Mouse (Mus musculus) liver (tissue): ENCODE data around the gene Vmn1r54.
"Not testable (repeated sequence)": the region's sequence is repeated elsewhere in the genome, so short reads cannot be mapped to it uniquely, and the experiment has no call there.

Experiments
- DNase-seq: peaks from one replicate; pipeline ENCODE4 v3.0.0-alpha.2; 2020; ENCODE audit warnings: mixed read lengths

The Vmn1r54 gene

GRCm38 (mm10) chr6:90246000-90246399 lies at the start of gene Vmn1r54:
Gene Vmn1r54 (plus strand): TSS chr6:90246300.
- no peak for DNase-seq

GRCm38 (mm10) chr6:90202493-90202892 lies 43.6 kb upstream of the Vmn1r54 start, which contains the start of gene V1ra8:
Gene V1ra8 (plus strand): TSS chr6:90202793.
- not testable (repeated sequence) for DNase-seq

DNA sequence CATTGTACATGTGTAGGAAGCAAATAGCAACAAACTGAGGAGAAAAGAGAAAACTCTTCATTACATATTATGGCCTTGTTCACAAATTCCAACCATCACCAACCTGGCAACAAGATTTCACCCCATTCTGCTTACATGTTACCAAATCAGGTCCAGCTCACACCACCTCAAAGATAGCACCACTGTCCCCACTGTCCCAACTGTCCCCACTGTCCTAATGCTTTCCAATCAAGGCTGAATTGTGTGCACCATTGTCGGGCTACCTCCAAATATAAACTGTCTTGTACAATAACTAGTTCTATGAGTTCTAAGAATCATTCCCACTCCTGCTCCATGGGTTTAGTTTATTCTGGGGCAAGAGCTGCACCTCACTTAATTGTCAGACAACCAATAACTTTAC lies 21.8 kb upstream of the Vmn1r54 start, which contains the start of gene Vmn1r53:
TSS of gene Vmn1r53 (minus strand) at position 101 of the 400 bp plus-strand sequence.
- no peak for DNase-seq

GRCm38 (mm10) chr6:90232114-90232513 lies 14.0 kb upstream of the Vmn1r54 start:
- DNase-seq = not testable (repeated sequence)

- no peak for DNase-seq
These were observed 13.4 kb upstream of the Vmn1r54 start for GRCm38 (mm10) chr6:90232681-90233080.

GRCm38 (mm10) chr6:90244019-90244418 lies 2.1 kb upstream of the Vmn1r54 start:
- no peak for DNase-seq

GRCm38 (mm10) chr6:90288265-90288664 lies 42.2 kb downstream of the Vmn1r54 start:
- DNase-seq = no peak

GRCm38 (mm10) chr6:90300919-90301318 lies 54.8 kb downstream of the Vmn1r54 start, which contains the start of gene BC048671:
Gene BC048671 (plus strand): TSS chr6:90301219.
- no peak for DNase-seq

GRCm38 (mm10) chr6:90306315-90306975 lies 60.3 kb downstream of the Vmn1r54 start:
- no peak for DNase-seq

- DNase-seq = no peak
These were observed 63.0 kb downstream of the Vmn1r54 start for GRCm38 (mm10) chr6:90308839-90309778.

DNA sequence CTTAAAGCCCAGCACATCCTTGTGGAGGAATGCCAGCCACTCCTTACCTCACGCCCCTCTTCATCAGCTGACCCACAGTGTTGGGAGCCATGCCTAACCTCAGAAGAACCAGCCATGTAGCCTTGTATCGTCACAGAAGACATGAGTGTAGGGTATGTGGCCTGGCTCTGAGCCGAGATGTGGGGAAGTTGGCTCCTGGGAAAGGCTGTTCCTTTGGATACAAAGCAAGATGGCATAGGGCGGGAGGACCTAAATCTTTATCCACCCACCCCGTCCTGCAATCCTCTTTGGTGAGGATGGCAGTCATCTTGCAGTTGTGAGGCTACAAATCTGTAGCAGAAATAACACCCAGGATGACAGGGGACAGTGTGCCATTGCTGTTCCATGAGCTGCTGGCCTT lies 69.9 kb downstream of the Vmn1r54 start:
- no peak for DNase-seq

GRCm38 (mm10) chr6:90317510-90318258 lies 71.6 kb downstream of the Vmn1r54 start:
- DNase-seq = no peak

- DNase-seq = no peak
These were observed 72.9 kb downstream of the Vmn1r54 start for GRCm38 (mm10) chr6:90319019-90319418.

DNA sequence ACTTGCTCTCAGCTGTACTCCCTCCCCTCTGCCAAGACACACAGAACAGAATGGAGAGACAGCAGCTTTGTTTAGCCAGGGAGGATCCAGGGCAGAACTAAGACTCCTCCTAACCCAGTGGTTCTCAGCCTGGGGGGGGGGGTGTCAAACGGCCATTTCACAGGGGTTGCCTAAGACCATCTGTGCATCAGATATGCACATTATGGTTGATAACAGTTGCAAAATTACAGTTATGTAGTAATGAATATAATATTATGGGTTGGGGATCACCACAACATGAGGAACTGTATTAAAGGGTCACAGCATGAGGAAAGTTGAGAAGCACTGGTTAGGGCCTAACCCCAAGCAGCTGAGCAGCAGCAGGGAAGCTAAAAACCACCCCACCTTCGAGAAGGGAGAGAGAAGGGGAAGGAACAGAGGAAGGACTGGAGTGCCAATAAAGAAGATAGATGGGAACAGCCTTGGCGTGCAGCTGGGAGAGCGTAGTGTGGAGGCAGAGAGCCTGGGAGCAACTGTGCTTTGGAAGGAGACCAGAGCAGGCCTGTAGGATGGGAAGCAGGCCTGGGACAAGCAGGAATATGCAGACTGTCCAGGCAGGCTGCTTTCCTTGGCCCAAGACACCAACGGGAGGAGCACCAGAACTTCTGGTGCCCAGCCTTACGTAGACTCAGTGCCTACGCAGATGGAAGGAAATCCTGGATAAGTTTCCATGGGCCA lies 73.5 kb downstream of the Vmn1r54 start:
- no peak for DNase-seq

GRCm38 (mm10) chr6:90320429-90320828 lies 74.3 kb downstream of the Vmn1r54 start:
- DNase-seq = peak; percentile 56
